Mouse (Mus musculus) left cerebral cortex, adult 11 months (tissue): ENCODE measurements around the gene Slc5a11.
A peak's percentile ranks its signal among the peaks of the same experiment; 100 is the strongest.

Source experiments
- DNase-seq: peaks from one replicate; pipeline ENCODE4 v3.0.0; 2022; ENCODE audit warnings: low spot score

Slc5a11 gene

GRCm38 (mm10) chr7:123212316-123212715 lies 2.3 kb upstream of the Slc5a11 start:
- DNase-seq: no peak

GRCm38 (mm10) chr7:123215138-123215537 lies 558 bp downstream of the Slc5a11 start:
- no peak for DNase-seq

GRCm38 (mm10) chr7:123217448-123218354 lies 3.1 kb downstream of the Slc5a11 start:
- DNase-seq: no peak

DNA sequence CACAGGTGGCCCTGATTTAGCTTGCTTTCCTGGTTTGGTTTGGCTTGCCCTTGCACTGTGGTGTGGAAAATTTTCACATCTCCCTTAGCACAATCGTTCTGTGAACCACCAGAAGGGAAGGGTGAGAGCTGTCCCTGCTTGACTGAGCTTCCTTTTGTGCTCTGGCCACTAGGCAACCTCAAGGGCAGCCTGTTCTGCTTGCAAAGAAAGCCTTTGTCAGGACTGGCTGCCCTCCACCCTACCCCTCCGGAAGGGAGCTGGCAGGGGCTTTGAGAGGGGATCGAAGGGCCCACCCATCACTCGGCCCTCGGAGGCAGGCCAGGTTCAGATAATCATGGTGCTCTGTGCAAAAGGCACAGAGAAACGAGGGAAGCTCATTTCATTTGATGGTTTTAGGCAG lies 4.0 kb downstream of the Slc5a11 start:
- DNase-seq: peak; percentile 35

GRCm38 (mm10) chr7:123219781-123220632 lies 5.4 kb downstream of the Slc5a11 start:
- DNase-seq: no peak

DNA sequence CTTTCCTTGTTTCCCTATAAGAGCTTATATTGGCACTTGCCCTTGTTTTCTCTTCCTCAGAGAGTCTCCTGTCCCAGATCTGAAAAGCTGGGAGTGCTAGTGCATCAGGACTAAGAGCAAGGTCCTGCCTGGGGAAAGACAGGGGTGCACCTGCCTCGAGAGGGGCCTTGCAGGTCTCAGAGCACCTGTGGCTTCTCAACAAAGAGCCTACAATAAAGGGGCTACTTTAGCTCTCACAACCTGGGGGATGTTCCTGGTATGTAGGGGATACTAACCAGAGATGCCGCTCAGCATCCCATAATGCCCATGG lies 6.0 kb downstream of the Slc5a11 start:
- DNase-seq: no peak

- DNase-seq: no peak
Measured at GRCm38 (mm10) chr7:123224076-123224475, 9.5 kb downstream of the Slc5a11 start.

GRCm38 (mm10) chr7:123225159-123225558 lies 10.6 kb downstream of the Slc5a11 start:
- no peak for DNase-seq

- DNase-seq: no peak
Measured at GRCm38 (mm10) chr7:123235449-123235848, 20.9 kb downstream of the Slc5a11 start.

- no peak for DNase-seq
Measured at GRCm38 (mm10) chr7:123238621-123239020, 24.0 kb downstream of the Slc5a11 start.

DNA sequence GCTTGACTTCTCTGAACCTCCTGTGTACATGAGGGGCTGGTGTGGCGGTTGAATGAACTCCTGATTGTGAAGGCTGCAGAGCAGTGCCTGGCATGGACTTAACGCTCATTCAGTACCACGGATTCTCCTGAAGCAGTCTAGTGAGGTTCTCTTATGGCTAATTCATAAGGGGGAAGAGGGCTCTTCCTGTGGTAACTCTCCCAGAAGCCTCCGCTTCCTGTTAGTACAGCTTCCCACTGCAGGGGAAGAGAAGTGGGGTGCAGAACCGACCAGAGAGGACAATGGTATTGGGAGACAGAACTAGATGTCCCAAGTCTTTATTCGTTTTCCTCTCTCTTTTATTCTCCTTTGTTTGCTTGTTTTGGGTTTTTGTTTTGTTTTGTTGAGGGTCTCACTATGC lies 25.5 kb downstream of the Slc5a11 start:
- DNase-seq: no peak

- no peak for DNase-seq
Measured at GRCm38 (mm10) chr7:123242241-123242640, 27.7 kb downstream of the Slc5a11 start.

DNA sequence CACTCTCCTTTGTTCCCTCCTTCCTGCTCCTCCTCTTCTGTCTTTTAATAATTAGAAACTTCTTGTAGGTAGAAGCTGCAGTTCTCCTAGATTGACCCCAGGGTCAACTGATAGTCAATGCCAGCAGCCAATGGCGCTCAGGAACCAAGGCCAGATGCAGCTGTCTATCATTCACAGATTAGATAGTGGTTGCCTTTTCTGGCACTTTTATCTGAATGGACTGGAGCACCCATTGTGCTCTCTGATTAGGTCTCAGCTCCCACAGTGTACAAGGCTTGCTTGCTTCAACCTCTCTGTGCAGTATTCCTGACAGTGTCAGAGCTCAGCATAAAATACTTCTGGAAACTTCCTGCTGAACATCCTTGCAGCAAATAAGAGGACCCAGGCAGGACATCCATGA lies 30.3 kb downstream of the Slc5a11 start:
- DNase-seq: no peak

DNA sequence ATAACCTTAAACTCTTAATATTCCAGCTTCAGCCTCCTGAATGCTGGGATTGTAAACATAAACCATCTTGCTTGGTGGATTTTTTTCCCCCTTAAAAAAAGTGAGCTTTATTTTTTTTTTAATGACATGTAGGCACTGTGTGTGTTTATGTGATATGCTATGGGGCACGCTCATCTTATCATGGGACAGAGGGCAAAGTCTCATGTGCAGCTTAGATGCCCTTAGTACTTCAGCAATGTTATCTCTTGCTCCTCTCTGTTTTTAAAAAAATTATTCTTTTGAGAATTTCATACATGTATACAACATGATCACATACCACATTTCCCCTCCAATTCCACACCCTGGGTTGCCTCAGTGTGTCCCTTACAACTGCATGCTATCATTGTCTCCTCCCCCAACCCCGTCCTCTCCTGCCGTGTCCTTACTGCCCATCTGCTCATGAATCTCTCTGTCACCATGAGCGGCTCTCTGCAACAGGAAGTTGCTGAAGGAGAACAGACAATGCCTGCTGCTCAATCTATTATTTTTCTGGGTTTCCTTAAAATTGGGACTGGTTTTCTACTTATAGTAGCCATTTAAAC lies 32.0 kb downstream of the Slc5a11 start:
- no peak for DNase-seq

DNA sequence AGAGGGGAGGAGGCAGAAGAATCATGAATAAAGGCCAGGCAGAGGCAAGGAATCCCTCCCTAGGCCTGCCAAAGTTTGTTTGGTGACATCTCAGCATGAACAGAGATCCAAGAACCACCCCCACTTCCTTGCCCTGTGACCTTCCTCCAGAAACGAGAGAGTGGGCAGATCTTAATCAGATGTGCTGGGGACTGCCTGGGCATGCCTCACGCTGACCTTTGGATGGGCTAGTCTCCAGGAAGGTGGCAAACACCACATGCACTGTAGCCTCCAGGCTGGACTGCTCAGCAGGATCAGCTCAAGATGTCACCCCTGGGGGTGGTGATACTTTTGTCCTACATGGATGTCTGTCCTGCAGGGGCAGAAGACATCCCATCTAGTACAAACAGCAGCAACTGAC lies 33.6 kb downstream of the Slc5a11 start:
- DNase-seq: no peak

GRCm38 (mm10) chr7:123251343-123251742 lies 36.8 kb downstream of the Slc5a11 start:
- no peak for DNase-seq

DNA sequence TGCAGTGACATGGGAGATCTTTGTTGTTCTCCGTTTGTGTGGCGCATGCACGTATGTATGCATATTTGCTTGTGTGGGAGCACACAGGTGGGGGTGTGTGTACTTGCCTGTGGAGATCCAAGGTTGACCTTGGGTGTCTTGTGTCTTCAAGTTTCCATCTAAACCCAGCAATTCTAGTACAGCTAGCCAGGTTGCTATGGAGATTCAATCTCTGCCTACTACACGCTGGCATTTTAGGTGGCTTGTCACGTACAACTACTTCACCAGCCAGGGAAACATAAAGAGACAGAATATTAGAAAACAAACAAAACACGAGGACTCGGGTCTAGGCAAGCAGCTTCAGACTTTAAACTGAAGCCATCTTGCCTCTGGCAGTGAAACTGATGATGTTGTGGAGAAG lies 38.8 kb downstream of the Slc5a11 start:
- DNase-seq: no peak

DNA sequence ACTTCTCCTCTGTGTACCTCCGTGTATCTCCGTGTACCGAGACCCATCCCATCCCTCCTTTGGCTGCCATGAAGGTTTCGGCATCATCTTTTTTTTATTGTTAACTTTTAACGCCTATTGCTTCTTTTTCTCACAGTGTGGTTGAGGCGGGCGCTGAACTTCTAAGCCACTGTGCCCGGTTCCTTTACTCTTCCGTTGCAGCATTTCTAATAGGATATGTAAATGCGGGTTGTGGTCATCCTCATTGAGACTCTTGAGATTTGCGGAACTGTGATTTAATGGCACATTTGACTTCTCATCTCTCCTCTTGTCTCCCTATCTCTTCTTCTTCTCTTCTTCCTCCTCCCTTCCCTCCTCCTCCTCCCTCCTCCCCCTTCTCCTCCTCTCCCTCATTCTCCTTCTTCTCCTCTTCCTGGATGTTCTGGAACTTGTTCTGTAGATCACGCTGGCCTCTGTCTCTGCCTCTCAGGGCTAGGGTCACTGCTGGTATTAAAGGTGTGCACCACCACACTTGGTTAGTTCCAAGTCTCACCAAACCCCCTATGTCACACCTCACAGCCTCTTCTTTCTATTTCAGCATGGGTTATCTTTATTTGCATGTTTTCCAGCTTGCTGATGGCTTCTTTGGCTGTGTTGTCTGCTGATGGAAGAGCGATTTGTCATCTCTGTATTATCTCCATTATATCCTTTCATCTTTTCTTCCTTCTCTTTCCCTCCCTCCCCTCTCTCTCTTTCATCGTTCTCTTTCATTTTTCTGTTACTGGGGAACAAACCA lies 39.8 kb downstream of the Slc5a11 start:
- DNase-seq: no peak

DNA sequence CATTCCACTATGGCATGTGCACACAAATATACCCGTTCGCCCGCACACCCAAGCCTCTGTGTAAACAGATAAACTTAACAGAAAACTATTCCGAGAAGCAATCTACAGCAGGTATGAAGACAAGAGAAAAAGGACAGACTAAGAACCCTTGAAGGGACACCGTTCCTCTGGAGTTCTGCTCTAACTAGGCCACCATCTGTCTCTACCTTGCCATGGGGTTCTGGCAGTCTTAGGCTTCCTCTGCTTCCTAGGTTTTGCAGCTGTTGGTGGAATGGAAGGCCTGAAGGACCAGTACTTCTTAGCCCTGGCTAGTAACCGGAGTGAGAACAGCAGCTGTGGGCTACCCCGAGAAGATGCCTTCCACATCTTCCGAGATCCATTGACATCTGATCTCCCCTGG lies 43.5 kb downstream of the Slc5a11 start:
- no peak for DNase-seq

DNA sequence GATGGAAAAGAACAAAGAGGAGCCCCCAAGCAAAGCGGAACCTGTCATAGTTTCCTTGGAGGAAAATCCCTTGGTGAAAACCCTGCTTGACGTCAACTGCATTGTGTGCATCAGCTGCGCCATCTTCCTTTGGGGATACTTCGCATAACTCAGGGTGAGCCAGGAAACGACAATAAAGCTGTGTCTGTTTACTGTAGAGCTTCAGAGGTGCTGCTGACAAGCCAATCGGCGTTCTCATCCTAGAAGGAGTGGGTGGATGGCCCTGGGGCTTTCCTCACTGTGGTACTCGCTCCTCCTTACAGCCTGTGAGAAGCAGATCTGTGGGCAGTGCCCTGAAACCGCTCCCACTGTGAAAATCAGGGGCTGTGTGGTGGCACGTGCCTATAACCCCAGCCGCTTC lies 58.5 kb downstream of the Slc5a11 start:
- no peak for DNase-seq

GRCm38 (mm10) chr7:123276568-123276967 lies 62.0 kb downstream of the Slc5a11 start:
- no peak for DNase-seq

DNA sequence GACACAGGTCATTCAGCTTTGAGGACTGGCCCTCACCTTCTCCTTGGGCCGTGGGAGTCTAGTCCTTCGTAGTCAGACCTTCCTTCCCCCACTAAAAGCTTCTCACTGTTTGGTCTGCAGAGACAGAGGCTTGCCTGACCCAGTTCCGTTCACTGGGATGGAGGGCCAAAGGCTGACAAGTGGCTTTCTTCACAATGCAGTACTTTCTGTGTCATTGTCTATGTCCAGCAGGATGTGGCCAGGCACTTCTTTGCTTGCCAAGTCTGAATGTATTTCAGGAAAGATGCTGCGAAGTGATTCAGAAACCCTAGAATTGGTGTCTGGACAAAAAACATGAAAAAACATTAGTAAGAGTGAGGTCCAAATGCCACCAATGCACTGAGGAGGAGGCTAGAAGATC lies 65.2 kb downstream of the Slc5a11 start:
- no peak for DNase-seq
